Mouse (Mus musculus) cerebellum, postnatal 14 days (tissue): ENCODE data around the gene Gm10563.
"Not testable (repeated sequence)": the region's sequence is repeated elsewhere in the genome, so short reads cannot be mapped to it uniquely, and the experiment has no call there.

Experiments used
- DNase-seq, 2 experiments: peaks; one replicate each; pipeline ENCODE4 v3.0.0; 2021; ENCODE audit warnings: mixed read lengths in 2 of 2

Gm10563 gene

GRCm38 (mm10) chr4:155595777-155596176 is 49.4 kb downstream of the Gm10563 start:
- DNase-seq, result no peak

- no peak for DNase-seq
Observed at GRCm38 (mm10) chr4:155593780-155594179, 51.4 kb downstream of the Gm10563 start.

DNA sequence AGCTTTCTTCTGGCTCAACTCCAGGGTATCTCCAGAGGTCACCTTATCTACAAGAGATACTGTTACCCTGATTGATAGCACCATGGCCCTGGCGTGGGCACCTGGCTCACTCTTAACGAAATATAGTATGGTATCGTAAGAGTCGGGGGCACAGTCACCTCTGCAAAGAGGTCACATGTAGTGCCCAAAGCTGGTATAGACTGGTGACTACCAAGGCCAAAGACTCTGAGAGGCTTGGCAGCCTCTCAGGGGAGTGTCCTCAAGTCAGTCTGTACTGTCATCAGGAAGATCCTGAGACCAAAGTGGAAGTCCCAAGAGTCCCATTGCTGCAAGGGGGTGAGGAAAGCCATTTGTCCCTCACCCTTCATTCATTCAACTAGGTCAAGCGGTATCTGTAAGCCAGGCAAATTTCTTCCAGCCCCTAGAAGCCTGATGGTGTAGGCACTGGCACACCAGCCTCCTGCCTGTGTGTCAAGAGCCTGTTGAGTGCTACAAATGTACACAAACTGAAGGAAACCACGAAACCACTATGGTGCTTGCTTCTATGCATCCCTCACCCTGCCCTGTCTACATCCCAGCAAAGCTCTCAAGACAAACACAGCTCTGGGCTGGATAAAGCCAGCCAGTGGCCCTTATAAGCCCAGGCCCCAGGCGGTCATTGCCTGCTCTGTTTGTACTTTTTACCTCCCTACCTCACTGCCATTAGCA is 54.0 kb downstream of the Gm10563 start:
- DNase-seq, result no peak

- no peak for DNase-seq
Observed at GRCm38 (mm10) chr4:155589356-155589755, 55.9 kb downstream of the Gm10563 start.

- no peak for DNase-seq
Observed at GRCm38 (mm10) chr4:155582279-155582905, 62.8 kb downstream of the Gm10563 start.

GRCm38 (mm10) chr4:155580420-155580819 is 64.8 kb downstream of the Gm10563 start:
- peak; percentile 80 to 86 for DNase-seq

GRCm38 (mm10) chr4:155578336-155579125 is 66.7 kb downstream of the Gm10563 start:
- DNase-seq, result no peak

DNA sequence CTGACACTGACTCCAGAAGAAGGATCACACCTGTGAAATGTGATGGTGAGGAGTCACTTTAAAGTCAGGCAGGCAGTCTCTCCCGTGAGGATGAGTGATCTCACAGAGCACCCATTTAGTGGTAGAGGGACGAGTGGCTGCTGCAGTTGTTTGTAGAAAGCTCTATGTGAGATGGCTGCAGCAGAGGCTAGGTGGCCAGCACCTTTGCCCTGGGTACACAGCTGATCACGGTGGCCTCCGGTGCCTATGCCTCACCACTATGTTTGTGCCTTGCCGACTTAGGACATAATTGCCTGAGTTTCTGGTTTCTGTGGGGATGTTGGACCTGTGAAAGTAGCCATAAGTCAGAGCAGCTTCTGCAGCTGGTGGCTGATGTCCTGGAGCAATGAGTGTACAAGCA is 67.5 kb downstream of the Gm10563 start:
- DNase-seq, result no peak

GRCm38 (mm10) chr4:155577132-155577531 is 68.1 kb downstream of the Gm10563 start:
- DNase-seq, result no peak

DNA sequence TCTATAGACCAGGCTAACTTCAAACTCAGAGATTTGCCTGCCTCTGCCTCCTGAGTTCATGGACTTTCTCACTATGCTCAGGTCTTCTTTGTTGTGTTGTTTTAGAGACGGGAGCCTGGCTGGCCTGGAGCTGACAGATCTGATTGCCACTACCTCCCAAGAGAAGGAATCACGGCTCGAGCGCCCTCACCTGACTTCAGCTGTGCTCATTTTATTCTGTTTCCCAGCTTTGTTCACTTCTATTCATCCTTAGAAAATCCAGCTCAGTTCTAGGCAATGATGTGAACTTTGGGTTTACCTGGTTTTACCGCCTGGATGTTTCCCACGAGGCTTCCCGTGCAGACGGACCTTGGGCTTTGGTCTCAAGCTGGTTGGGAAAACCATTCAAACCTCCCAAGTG is 69.7 kb downstream of the Gm10563 start:
- no peak for DNase-seq

DNA sequence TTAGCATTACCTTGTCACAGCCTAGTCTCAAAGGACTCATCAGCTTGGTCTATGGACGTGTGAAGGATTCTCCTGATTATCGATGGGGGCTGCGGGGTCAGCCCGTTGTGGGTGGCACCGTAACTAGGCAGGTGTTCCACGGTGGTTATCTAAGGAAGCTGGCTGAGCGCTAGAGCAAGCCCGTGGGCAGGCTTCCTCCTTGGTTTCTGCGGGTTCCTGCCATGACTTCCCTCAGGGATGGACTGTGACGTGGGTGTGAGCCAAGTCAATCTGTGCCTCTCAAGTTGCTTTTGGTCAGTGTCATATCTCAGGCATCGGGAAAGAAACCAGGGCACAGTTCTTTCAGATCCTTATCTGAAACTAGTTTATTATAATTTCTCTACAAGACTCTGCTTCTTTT is 70.3 kb downstream of the Gm10563 start:
- peak; percentile 35 to 42 for DNase-seq

GRCm38 (mm10) chr4:155573876-155574275 is 71.3 kb downstream of the Gm10563 start:
- no peak for DNase-seq

- no peak for DNase-seq
Observed at GRCm38 (mm10) chr4:155573155-155573554, 72.1 kb downstream of the Gm10563 start.

DNA sequence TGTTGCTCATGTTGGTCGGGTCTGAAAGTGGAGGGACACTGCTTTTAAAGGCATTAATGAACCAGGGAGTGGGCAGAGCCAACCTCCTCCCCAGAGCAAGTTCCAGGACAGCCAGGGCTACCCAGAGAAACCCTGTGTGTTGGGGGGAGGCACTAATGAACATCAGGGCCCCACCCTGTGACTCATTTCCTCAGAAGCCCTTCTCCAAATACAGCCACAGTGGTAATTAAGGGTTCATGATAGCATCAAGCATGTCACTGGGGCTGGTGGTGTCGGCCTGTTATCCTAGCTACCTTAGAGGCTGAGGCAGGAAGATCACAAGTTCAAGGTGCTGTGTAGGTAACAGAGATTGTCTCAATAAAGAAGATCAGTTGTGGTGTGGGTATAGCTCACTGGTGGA is 73.8 kb downstream of the Gm10563 start:
- DNase-seq, result no peak

DNA sequence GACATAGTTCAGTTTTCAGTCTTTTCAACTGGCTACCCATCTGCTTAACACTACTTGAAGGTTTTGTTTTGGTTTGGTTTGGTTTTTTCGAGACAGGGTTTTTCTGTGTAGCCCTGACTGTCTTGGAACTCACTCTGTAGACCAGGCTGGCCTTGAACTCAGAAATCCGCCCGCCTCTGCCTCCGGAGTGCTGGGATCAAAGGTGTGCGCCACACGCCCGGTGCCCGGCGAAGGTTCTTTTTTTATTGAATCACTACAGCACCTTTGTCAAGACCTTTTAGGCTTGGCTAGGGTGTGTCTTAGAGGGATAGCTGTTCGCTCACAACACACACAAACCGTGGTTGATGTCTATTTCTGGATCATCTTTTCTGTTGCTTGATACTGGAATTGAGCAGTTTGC is 74.9 kb downstream of the Gm10563 start:
- not testable (repeated sequence) for DNase-seq

DNA sequence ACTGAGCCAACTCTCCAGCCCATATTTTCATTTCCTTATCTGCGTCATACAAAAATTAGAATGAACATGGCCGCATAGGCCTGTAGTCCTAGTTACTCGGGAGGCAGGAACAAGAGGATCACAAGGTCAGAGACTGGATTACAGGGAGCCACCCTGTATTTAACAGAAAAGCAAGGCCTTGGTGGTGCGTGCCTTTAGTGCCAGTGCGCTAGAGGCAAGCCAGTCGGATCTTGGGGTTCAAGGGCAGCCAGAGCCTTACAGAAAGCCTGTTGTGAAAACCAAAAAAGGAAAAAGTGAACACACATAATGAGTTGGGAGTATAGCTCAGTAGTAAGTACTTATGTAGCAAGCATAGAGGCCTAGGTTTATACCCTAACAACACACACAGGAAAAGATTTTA is 75.4 kb downstream of the Gm10563 start:
- DNase-seq, result no peak

- no peak for DNase-seq
Observed at GRCm38 (mm10) chr4:155568632-155569370, 76.4 kb downstream of the Gm10563 start.

GRCm38 (mm10) chr4:155568170-155568569 is 77.0 kb downstream of the Gm10563 start:
- DNase-seq, result peak; percentile 57 to 62

- no peak for DNase-seq
Observed at GRCm38 (mm10) chr4:155566555-155566954, 78.7 kb downstream of the Gm10563 start.
